14 mouse cellular contexts compared by ENCODE assay signal in genomic region chr6:15638548-15638947, GRCm38 (mm10).
DNase-seq lines count a peak whose midpoint lies in the region; ATAC-seq lines count a peak whose summit lies in the region.
"Had no signal": no experiment of that assay in that cellular context is flagged by ENCODE, and none has a peak within 500 bp of the region (broad histone marks: within the 10 kb centered on the region; RNA-seq: fewer than 3 reads in every experiment).

No protein-coding gene starts in this region.

- no peak overlapping the region for H3K4me2 ChIP-seq in hindbrain, embryonic 13.5 days
- no peak overlapping the region for H3K4me2 ChIP-seq in limb, embryonic 13.5 days (replicated peaks)
- H3K4me2 ChIP-seq: stomach, embryonic 15.5 days had no signal

- H3K27me3 ChIP-seq in hindbrain, embryonic 10.5 days (ENCODE audit: insufficient read depth, poor library complexity, severe bottlenecking): no peaks in the 10 kb centered on the region
- H3K27me3 ChIP-seq in hindbrain, embryonic 13.5 days: no peaks in the 10 kb centered on the region
- no peaks in the 10 kb centered on the region for H3K27me3 ChIP-seq in limb, embryonic 13.5 days
- H3K27me3 ChIP-seq: stomach, embryonic 15.5 days had no signal

- no peak for ATAC-seq in hindbrain, embryonic 13.5 days (ENCODE audit: low FRiP score)
- no peak for ATAC-seq in limb, embryonic 13.5 days (ENCODE audit: low FRiP score, low read depth)

- 0 out of 2 replicates have a peak overlapping the region, but pooled peaks have one; percentile 45 for H3K27ac ChIP-seq in hindbrain, embryonic 10.5 days
- no peak overlapping the region for H3K27ac ChIP-seq in hindbrain, embryonic 13.5 days
- H3K27ac ChIP-seq in limb, embryonic 13.5 days: peak overlapping the region; percentile 70
- H3K27ac ChIP-seq: gastrocnemius, adult 2 months; kidney, postnatal 0 days; macrophage; stomach, embryonic 15.5 days had no signal

- no peak for DNase-seq in hindbrain, embryonic 10.5 days (ENCODE audit: low spot score)
- DNase-seq in right cerebral cortex, adult 18-20 months: peak; percentile 1
- DNase-seq in right cerebral cortex, postnatal 14 days: no peak
- DNase-seq in telencephalon, adult 2 months (ENCODE audit: low read depth, low spot score): peak; percentile 3
- no peak for DNase-seq in spleen, postnatal 10 days (ENCODE audit: low spot score in 2 of 2)
- no peak for DNase-seq in right cerebral cortex, postnatal 4 days
- DNase-seq: adrenal gland, postnatal 25 days; gastrocnemius, adult 2 months; heart, postnatal 14 days had no signal

- no peaks in the 10 kb centered on the region for H3K9me3 ChIP-seq in hindbrain, embryonic 10.5 days
- no peaks in the 10 kb centered on the region for H3K9me3 ChIP-seq in hindbrain, embryonic 13.5 days
- no peaks in the 10 kb centered on the region for H3K9me3 ChIP-seq in limb, embryonic 13.5 days
- H3K9me3 ChIP-seq: stomach, embryonic 15.5 days had no signal

- no peak overlapping the region for H3K9ac ChIP-seq in hindbrain, embryonic 13.5 days
- H3K9ac ChIP-seq in limb, embryonic 13.5 days: no peak overlapping the region
- H3K9ac ChIP-seq: stomach, embryonic 15.5 days had no signal

- H3K36me3 ChIP-seq in hindbrain, embryonic 10.5 days: no peaks in the 10 kb centered on the region
- H3K36me3 ChIP-seq in hindbrain, embryonic 13.5 days: no peaks in the 10 kb centered on the region
- no peaks in the 10 kb centered on the region for H3K36me3 ChIP-seq in limb, embryonic 13.5 days
- H3K36me3 ChIP-seq: stomach, embryonic 15.5 days had no signal

- WGBS in hindbrain, embryonic 10.5 days: 75% methylated on average over 14 of the region's 14 CpGs
- WGBS in hindbrain, embryonic 13.5 days: 67% methylated on average over 14 of the region's 14 CpGs
- WGBS in limb, embryonic 13.5 days: 81% methylated on average over 14 of the region's 14 CpGs

- peaks cover 21% of the 10 kb centered on the region for H3K4me1 ChIP-seq in hindbrain, embryonic 10.5 days (replicated peaks)
- H3K4me1 ChIP-seq in hindbrain, embryonic 13.5 days (replicated peaks): peaks cover 4% of the 10 kb centered on the region; the same call in 1 of the 2 replicates
- peaks cover 18% of the 10 kb centered on the region for H3K4me1 ChIP-seq in limb, embryonic 13.5 days
- H3K4me1 ChIP-seq: stomach, embryonic 15.5 days had no signal

- H3K4me3 ChIP-seq in hindbrain, embryonic 10.5 days: no peak overlapping the region
- H3K4me3 ChIP-seq in hindbrain, embryonic 13.5 days: no peak overlapping the region
- no peak overlapping the region for H3K4me3 ChIP-seq in limb, embryonic 13.5 days
- H3K4me3 ChIP-seq: gastrocnemius, adult 2 months; stomach, embryonic 15.5 days had no signal

Comparison
In these comparisons a context has a peak if more than half of its experiments do, and no peak if none do; other contexts are left out.
1. DNase-seq: peak in right cerebral cortex, adult 18-20 months (single experiment) and telencephalon, adult 2 months (single experiment); none in hindbrain, embryonic 10.5 days (single experiment), right cerebral cortex, postnatal 14 days (single experiment), spleen, postnatal 10 days (0 of 2) and right cerebral cortex, postnatal 4 days (single experiment).